Mouse (Mus musculus) right cerebral cortex, postnatal 4 days (tissue): ENCODE measurements around the gene Henmt1.
A peak's percentile ranks its signal among the peaks of the same experiment; 100 is the strongest.

Experiments used
- DNase-seq: peaks from one replicate; pipeline ENCODE4 v3.0.0-alpha.2; 2022

The Henmt1 gene

GRCm38 (mm10) chr3:108940996-108941395 is 1.3 kb downstream of the Henmt1 start:
- no peak for DNase-seq

GRCm38 (mm10) chr3:108957976-108958375 is 18.3 kb downstream of the Henmt1 start:
- no peak for DNase-seq

GRCm38 (mm10) chr3:108959680-108960295 is 20.1 kb downstream of the Henmt1 start:
- no peak for DNase-seq

- peak; percentile 14 for DNase-seq
Observed at GRCm38 (mm10) chr3:108961226-108961625, 21.6 kb downstream of the Henmt1 start.

- DNase-seq: no peak
Observed at GRCm38 (mm10) chr3:108961655-108962054, 22.0 kb downstream of the Henmt1 start.

- DNase-seq: no peak
Observed at GRCm38 (mm10) chr3:108963278-108963677, 23.6 kb downstream of the Henmt1 start.

GRCm38 (mm10) chr3:108963776-108964175 is 24.1 kb downstream of the Henmt1 start:
- no peak for DNase-seq

GRCm38 (mm10) chr3:108964361-108965044 is 24.8 kb downstream of the Henmt1 start:
- DNase-seq: no peak

- no peak for DNase-seq
Observed at GRCm38 (mm10) chr3:108966051-108966450, 26.4 kb downstream of the Henmt1 start.

- no peak for DNase-seq
Observed at GRCm38 (mm10) chr3:108973980-108974660, 34.4 kb downstream of the Henmt1 start.

- no peak for DNase-seq
Observed at GRCm38 (mm10) chr3:108974920-108975485, 35.3 kb downstream of the Henmt1 start.

GRCm38 (mm10) chr3:108977340-108978030 is 37.8 kb downstream of the Henmt1 start:
- DNase-seq: no peak

GRCm38 (mm10) chr3:108981946-108982345 is 42.3 kb downstream of the Henmt1 start:
- no peak for DNase-seq

- DNase-seq: no peak
Observed at GRCm38 (mm10) chr3:108983989-108984388, 44.3 kb downstream of the Henmt1 start.

GRCm38 (mm10) chr3:108986534-108986933 is 46.9 kb downstream of the Henmt1 start:
- DNase-seq: no peak

GRCm38 (mm10) chr3:108987009-108987659 is 47.5 kb downstream of the Henmt1 start:
- DNase-seq: no peak

GRCm38 (mm10) chr3:108989971-108990548 is 50.4 kb downstream of the Henmt1 start:
- no peak for DNase-seq

- DNase-seq: no peak
Observed at GRCm38 (mm10) chr3:108994477-108994876, 54.8 kb downstream of the Henmt1 start.

- DNase-seq: no peak
Observed at GRCm38 (mm10) chr3:108995379-108995778, 55.7 kb downstream of the Henmt1 start.

- no peak for DNase-seq
Observed at GRCm38 (mm10) chr3:108997284-108997683, 57.6 kb downstream of the Henmt1 start.

- no peak for DNase-seq
Observed at GRCm38 (mm10) chr3:108997762-108998161, 58.1 kb downstream of the Henmt1 start.

GRCm38 (mm10) chr3:108999173-108999572 is 59.5 kb downstream of the Henmt1 start:
- DNase-seq: no peak
